Mouse (Mus musculus) embryonic fibroblast, embryonic 13.5 days (primary cell): Measurements from ENCODE around the gene Erc2. TPM values are rescaled to one million over a fixed set of nuclear protein-coding genes. Genes with fewer than 3 reads are reported as not detected.

Source experiments
- H3K27ac ChIP-seq: 2 replicates; pipeline ENCODE4 v1.5.1; 2012; ENCODE audit warnings: low read length, control low read depth, inconsistent platforms; ENCODE audit not compliant: insufficient read depth
- H3K4me1 ChIP-seq: 2 replicates; pipeline ENCODE4 v1.6.1; 2011; ENCODE audit warnings: low read length; ENCODE audit not compliant: control insufficient read depth, insufficient read depth
- H3K4me3 ChIP-seq: 2 replicates; pipeline ENCODE4 v1.5.1; 2011; ENCODE audit warnings: mild to moderate bottlenecking, control low read depth, low read length; ENCODE audit not compliant: insufficient read depth
- CTCF ChIP-seq: IDR thresholded peaks from 2 replicates; pipeline ENCODE4 v1.5.1; 2011; ENCODE audit warnings: mild to moderate bottlenecking, control low read depth, low read length, moderate library complexity, borderline replicate concordance; ENCODE audit not compliant: insufficient read depth
- POLR2A ChIP-seq: IDR thresholded peaks from 2 replicates; pipeline ENCODE4 v1.6.1; 2011; ENCODE audit warnings: low read depth, mild to moderate bottlenecking, control low read depth, low read length, moderate library complexity
- polyA plus RNA-seq: library from polyadenylated mRNA; stranded (reverse); fragments of >200 nt; gene quantifications from 2 replicates; pipeline ENCODE4 v1.2.4, GENCODE M21; 2011; ENCODE audit warnings: low read depth; ENCODE audit not compliant: missing spikeins, insufficient read length

Gene Erc2
- polyA plus RNA-seq, 1 experiment = 4.4 TPM

DNA sequence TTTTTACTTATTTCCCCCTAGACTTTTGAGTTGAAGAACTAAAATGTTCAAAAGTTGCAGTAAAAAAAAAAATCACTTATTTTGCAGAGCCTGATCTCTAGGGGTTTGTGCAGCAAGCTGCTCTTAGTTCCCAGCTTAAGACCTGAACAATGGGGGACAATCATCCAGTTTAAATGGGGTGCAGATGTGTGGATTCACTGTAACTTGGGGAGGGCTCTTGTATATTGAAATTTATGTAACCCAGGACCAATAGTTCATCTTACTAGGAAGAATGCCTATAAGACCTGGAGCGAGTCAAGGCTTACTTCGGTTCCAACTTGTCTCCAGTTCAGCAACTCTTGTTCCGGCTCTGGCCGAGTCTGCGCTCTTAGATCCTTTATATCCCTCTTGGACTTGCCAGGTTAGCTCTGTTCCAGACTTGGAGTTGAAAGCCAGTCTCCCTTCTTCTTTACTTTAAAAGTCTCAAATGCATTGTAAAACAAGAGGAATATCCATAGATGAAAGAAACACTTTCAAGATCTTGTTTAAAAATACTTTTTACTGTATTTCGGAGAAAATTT lies 136.9 kb downstream of the Erc2 start:
- Histone ChIP-seq H3K4me1 (no peaks in the 10 kb centered on the region; the same call in none of the 2 replicates), H3K27ac (no peak overlapping the region), H3K4me3 (no peak overlapping the region)
- TF ChIP-seq POLR2A (no peak), CTCF (no peak)

DNA sequence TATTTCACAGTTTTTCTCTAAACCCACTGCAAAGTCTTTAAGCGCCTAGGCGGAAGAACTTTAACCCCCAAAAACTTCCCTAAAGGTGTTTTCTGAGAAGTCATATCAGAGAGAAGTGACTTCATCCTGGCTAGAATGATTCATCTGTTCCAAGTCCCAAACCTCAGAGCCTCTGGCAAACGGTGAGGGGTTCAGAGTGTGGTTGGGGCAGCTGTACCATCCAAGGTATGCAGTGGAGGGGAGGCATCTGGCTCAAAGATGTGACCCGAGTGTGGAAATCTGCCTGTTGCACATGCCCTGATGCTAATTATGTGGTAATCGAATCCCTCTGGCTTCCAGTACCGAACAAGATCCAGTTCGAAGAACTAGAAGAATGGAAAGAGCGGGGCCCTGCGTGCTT lies 137.8 kb downstream of the Erc2 start:
- no peak for TF ChIP-seq CTCF
- no peak for TF ChIP-seq POLR2A

DNA sequence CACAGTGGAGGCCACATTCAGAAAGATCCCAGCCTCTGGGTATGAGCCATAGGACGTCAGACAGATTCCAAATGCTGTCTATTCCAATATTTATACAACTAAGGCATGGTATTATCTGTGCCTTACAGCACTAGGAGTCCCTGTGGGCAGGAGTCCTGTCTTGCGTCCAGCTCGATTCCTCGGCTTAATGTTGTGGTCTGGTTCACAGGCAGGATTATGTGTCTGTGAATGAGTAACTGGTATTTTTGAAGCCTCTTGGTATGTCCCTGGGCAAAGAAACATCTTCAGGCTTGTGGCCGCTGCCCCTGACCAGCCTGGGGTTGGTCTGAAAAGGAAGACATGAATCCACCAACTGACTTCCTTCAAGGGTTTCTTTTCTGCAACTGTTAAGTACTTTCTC lies 153.1 kb downstream of the Erc2 start:
- H3K4me1 ChIP-seq = peaks cover 5% of the 10 kb centered on the region

More for the DNA sequence above, 137.8 kb downstream of the Erc2 start:
- no peak overlapping the region for H3K27ac ChIP-seq
- no peaks in the 10 kb centered on the region; the same call in none of the 2 replicates for H3K4me1 ChIP-seq
- no peak overlapping the region for H3K4me3 ChIP-seq

DNA sequence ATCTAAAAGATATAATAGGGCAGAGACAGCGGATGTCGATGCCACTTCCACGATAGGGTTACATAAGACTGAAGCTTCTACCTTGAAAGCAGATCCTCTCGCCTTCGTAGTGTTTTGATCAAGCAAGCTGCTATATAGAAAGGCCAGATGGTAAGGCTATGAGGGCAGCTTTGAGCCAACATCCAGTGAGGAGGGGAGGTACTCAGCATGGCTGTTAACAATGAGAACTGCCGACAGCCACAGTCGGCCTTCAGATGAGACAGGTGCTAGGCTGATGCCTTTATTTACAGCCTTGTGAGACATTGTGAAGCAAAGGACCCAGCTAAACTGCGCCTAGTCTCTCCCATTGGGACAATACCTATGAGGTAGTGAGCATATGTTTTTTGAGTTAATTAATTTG lies 156.3 kb downstream of the Erc2 start:
- Histone ChIP-seq H3K27ac (no peak overlapping the region), H3K4me3 (no peak overlapping the region), H3K4me1 (peaks cover 9% of the 10 kb centered on the region)
- TF ChIP-seq CTCF = no peak
- TF ChIP-seq POLR2A = no peak

More for the DNA sequence above, 153.1 kb downstream of the Erc2 start:
- Histone ChIP-seq H3K27ac (peak overlapping the region; percentile 59; the same call in 1 of the 2 replicates), H3K4me3 (no peak overlapping the region)
- no peak for TF ChIP-seq CTCF
- TF ChIP-seq POLR2A = no peak

DNA sequence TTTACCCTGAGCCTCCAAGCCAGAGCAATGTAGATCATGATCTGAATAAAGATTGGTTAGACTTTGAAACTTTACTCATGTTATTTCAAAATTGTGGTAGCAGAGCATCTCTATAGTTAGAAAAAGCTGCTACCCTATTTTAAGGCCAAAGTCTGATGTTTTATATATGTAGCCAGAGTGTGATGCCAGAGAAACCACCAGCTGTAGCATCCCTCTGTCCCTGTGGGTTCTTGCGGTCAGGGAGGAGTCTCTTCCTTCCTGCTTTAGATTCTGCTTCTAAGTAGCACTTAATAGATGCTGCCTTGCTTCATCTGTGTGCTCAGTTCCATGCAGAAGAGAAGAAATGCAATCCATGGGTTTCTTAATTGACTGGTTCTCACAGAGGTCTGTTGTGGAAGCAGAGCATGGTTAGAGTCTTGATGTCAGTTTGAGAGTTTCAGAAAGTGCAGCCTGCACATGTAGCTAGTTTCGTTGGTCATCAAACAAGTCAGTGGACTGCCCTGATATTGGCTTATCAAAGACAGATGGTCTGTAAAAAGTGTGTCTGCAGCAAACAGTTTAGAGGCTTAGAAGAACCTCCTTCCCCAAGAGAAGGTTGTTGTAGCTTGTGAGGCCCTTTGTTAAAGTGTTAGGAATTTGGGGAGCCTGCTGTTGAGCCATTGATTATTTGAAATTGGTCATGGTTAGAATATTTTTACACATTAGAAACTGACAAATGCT lies 156.9 kb downstream of the Erc2 start:
- no peak overlapping the region for H3K27ac ChIP-seq
- H3K4me1 ChIP-seq = peaks cover 9% of the 10 kb centered on the region
- no peak overlapping the region for H3K4me3 ChIP-seq
- TF ChIP-seq POLR2A (no peak), CTCF (no peak)

DNA sequence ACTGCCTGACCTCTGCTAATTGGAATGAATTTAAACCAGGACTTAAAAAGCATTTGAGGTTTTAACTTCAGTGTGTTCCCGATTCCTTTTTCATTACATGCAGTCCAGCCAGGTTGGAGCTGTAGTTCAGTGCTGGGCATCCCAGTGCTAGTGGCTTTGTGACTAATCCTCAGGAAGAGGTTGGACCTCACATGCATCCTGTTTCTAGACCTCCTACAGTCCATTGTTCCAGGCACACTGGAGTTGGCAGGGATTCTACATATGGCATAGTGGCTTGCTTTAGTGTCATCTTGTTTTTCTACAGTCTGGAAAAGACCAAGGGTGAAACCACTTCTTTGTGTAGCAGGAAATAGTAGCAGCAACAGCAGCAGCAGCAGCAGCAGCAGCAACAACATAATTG lies 159.0 kb downstream of the Erc2 start:
- TF ChIP-seq POLR2A = no peak
- TF ChIP-seq CTCF = no peak
- Histone ChIP-seq H3K27ac (peak overlapping the region; percentile 41; the same call in 1 of the 2 replicates), H3K4me1 (peaks cover 4% of the 10 kb centered on the region; the same call in 1 of the 2 replicates), H3K4me3 (no peak overlapping the region)

DNA sequence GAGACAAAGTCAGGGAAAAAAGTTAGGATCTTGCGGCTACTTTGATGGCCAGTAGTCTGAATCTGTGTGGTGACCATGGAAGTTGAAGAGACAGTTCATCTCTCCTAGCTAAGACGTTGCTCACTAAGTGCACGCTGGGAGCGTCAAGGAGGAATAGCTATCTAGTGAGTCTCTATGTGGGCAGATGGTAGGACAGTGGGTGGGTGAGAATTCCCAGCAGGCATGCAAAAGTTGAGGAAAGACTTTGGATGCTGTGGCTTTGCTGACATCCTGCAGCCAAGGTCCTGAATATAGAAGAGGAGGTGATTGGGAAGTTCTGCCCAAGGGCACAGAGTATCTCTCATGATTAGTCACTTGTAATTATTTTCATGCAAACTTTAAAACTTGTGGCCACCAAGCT lies 162.6 kb downstream of the Erc2 start:
- no peak for TF ChIP-seq CTCF
- TF ChIP-seq POLR2A = no peak
- Histone ChIP-seq H3K4me1 (peaks cover 4% of the 10 kb centered on the region; the same call in 1 of the 2 replicates), H3K27ac (no peak overlapping the region), H3K4me3 (no peak overlapping the region)

DNA sequence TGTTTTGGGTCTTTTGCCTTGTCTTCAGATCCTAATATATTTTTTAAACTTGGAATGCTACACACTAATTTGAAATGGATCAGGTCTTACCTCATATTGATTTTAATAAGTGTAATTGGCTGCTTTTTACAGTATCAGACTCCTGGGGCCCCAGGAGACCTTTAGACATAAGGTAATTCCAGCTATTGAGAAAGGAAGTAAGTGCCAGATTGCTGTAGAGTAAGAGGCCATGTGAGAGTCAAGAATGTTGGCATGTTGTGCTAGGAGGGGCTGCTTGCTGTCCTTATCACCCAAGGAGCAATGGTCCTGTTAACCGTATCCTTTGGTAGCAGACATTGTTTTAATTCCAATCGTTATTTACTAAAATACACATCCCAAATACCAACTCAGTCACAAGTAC lies 163.3 kb downstream of the Erc2 start:
- no peak overlapping the region for H3K27ac ChIP-seq
- TF ChIP-seq POLR2A = no peak
- no peak for TF ChIP-seq CTCF

DNA sequence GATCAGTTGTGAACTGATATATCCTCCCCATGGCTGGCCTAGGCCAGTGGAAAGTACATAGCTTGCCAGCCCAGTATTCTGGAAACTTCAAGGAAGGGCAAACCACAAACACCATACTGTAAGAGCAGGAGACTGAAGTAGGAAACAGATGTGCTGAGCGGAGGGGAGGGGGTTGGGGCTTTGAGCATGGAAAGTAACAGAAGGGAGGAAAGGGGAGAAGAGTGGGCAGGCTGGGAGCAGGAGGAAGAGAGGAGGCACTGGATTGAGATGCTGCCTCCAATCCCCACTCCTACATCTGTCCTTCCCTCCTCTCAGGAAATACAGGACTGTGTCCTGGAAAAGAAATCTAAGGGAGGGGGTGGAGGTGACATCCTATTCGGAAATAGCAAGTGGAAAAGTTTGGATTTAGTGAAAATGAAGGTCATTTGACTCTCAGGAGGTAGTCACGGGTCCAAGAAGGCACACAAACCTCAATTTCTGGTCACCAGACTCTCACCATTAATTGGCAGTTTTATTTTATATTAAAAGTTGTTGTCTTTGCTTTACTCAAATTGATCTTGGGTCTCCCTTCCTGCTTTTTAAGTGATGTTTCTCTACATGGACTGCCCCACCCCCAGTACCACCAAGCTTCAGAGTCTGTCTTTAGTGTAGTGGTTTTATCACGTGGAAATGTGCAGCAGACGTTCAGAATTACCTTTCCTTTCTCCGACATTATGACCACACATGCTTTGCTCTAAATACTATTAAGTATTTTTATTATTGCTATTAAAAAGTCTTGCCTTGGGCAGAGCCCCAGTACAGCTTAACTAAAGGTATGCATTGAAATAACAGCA lies 167.1 kb downstream of the Erc2 start:
- TF ChIP-seq CTCF = no peak
- no peak for TF ChIP-seq POLR2A
- Histone ChIP-seq H3K4me3 (no peak overlapping the region), H3K4me1 (no peaks in the 10 kb centered on the region), H3K27ac (no peak overlapping the region)

More for the DNA sequence above, 163.3 kb downstream of the Erc2 start:
- Histone ChIP-seq H3K4me3 (no peak overlapping the region), H3K4me1 (peaks cover 4% of the 10 kb centered on the region; the same call in 1 of the 2 replicates)

DNA sequence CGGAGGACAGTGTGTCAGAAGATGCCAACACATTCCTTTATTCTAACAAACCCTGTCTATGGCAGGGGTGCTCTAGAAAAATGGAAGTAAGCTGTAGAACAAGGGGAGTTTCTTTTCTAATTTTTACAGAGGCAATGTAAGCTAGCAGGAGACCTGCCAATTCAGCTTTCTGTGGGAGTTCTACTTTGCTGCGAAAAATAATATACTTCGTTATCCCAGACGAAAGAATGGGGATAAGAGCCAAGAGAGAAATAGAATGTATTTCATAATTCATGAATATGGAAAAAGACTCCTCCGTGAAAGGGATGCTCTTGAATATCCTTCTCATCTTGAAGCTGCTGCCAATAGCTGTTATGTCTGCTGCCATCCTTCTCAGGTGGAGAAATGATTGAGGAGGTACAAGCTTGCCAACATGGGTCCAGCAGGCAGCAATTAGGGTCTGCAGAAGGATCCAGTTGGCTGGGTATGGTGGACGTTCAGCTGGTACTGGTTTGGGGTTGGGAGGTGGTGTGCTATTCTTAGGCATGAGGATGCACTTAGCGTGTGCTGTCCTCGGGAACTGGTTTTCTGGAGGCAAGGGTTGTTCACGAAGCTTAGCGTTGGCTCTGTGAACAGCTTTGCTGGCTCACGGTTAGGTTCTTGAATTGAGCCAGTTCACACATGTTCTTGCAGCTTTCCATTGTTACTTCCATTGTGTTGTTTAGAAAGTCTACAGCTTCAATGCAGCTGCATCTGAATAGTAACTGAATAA lies 176.1 kb downstream of the Erc2 start:
- Histone ChIP-seq H3K4me1 (no peaks in the 10 kb centered on the region), H3K27ac (no peak overlapping the region), H3K4me3 (no peak overlapping the region)
- TF ChIP-seq POLR2A = no peak
- TF ChIP-seq CTCF = no peak
